In the genomic region with DNA sequence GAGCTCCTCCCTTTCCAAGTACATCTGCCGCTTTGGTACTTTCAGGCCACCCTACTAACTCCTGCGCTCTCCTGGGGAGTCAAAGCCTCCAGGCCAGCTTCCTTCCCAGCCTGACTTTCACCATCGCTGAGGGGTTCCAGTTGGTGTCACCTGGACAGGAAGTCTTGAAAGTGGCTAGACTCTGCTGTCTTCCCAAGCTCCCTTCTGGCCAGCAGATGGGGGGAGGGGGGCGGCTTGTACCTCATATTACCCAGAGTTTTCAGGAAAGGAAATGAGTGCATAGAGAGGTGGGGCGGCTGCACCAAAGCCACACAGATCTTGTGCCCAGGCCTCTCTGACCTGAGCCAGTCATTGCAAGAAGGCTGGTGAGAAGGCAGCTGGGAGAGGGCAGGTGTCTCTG, we compare ENCODE assay signal across 11 mouse cellular contexts. TPM values are rescaled to one million over a fixed set of nuclear protein-coding genes. Genes with fewer than 3 reads are reported as not detected.
A peak's percentile ranks its signal among the peaks of the same experiment; 100 is the strongest.
DNase-seq lines count a peak whose midpoint lies in the region; ATAC-seq and TF ChIP-seq lines count a peak whose summit lies in the region.
"Had no signal": no experiment of that assay in that cellular context is flagged by ENCODE, and none has a peak within 500 bp of the region (broad histone marks: within the 10 kb centered on the region; RNA-seq: fewer than 3 reads in every experiment).

No protein-coding gene starts in this region.

- WGBS in heart, embryonic 14.5 days, result 18% methylated on average over 5 of the region's 5 CpGs
- 11% methylated on average over 5 of the region's 5 CpGs for WGBS in hindbrain, embryonic 12.5 days
- WGBS in liver, postnatal 0 days (ENCODE audit: insufficient replicate concordance), result 30% methylated on average over 5 of the region's 5 CpGs

- H3K4me3 ChIP-seq in heart, embryonic 14.5 days (ENCODE audit: control insufficient read depth in 1 of 2, insufficient read depth in 1 of 2, low read depth in 1 of 2, low read length in 2 of 2), result peak overlapping the region; percentile 31 to 58; a peak in 2 of 4 replicates
- H3K4me3 ChIP-seq in bone marrow macrophage, adult 2 months (ENCODE audit: insufficient read depth, low read length), result peak overlapping the region; percentile 47; the same call in 1 of the 2 replicates
- peak overlapping the region; percentile 58 for H3K4me3 ChIP-seq in hindbrain, embryonic 12.5 days
- H3K4me3 ChIP-seq in liver, postnatal 0 days (ENCODE audit: low read depth, low read length), result peak overlapping the region; percentile 27

- intact Hi-C loops in heart, postnatal 25 days (cut with DNase I), result no loop called here
- intact Hi-C loops in left cerebral cortex, postnatal 25 days (cut with DNase I), result no loop called here

- H3K4me2 ChIP-seq in heart, embryonic 14.5 days (ENCODE audit: low read length), result peak overlapping the region; percentile 63
- peak overlapping the region; percentile 95 for H3K4me2 ChIP-seq in hindbrain, embryonic 12.5 days (replicated peaks)
- H3K4me2 ChIP-seq in liver, postnatal 0 days (ENCODE audit: low read depth, low read length), result peak overlapping the region; percentile 51

- peak overlapping the region; percentile 28; the same call in 1 of the 2 replicates for H3K9ac ChIP-seq in heart, embryonic 14.5 days (ENCODE audit: low read length)
- H3K9ac ChIP-seq in hindbrain, embryonic 12.5 days, result peak overlapping the region; percentile 33
- 0 out of 2 replicates have a peak overlapping the region, but pooled peaks have one; percentile 18 for H3K9ac ChIP-seq in liver, postnatal 0 days (replicated peaks)

- no peak overlapping the region for H3K27ac ChIP-seq in heart, embryonic 14.5 days (replicated peaks in 1 of 2; ENCODE audit: control insufficient read depth in 1 of 2, insufficient read depth in 1 of 2, low read depth in 2 of 2, low read length in 2 of 2)
- no peak overlapping the region for H3K27ac ChIP-seq in bone marrow macrophage, adult 2 months (ENCODE audit: insufficient read depth, low read depth, low read length)
- H3K27ac ChIP-seq in hindbrain, embryonic 12.5 days, result 0 out of 2 replicates have a peak overlapping the region, but pooled peaks have one; percentile 52
- H3K27ac ChIP-seq in liver, postnatal 0 days (ENCODE audit: low read depth), result no peak overlapping the region
- H3K27ac ChIP-seq: macrophage had no signal

- no peaks in the 10 kb centered on the region for H3K9me3 ChIP-seq in heart, embryonic 14.5 days (ENCODE audit: control insufficient read depth, low read length)
- no peaks in the 10 kb centered on the region for H3K9me3 ChIP-seq in hindbrain, embryonic 12.5 days (replicated peaks)
- no peaks in the 10 kb centered on the region for H3K9me3 ChIP-seq in liver, postnatal 0 days (ENCODE audit: low read length)

- TF ChIP-seq EP300 in liver, postnatal 0 days (IDR thresholded peaks at IDR 0.05; ENCODE audit: low read depth), result no peak

- H3K4me1 ChIP-seq in heart, embryonic 14.5 days (ENCODE audit: control insufficient read depth in 2 of 2, insufficient read depth in 2 of 2, low read length in 2 of 2), result peaks cover 17 to 30% of the 10 kb centered on the region in 2 experiments
- no peaks in the 10 kb centered on the region for H3K4me1 ChIP-seq in bone marrow macrophage, adult 2 months (ENCODE audit: control insufficient read depth, insufficient read depth, low read length)
- peaks cover 33% of the 10 kb centered on the region for H3K4me1 ChIP-seq in hindbrain, embryonic 12.5 days
- peaks cover 26% of the 10 kb centered on the region for H3K4me1 ChIP-seq in liver, postnatal 0 days (ENCODE audit: insufficient read depth)

- TF ChIP-seq POLR2A in bone marrow macrophage, adult 2 months (IDR thresholded peaks at IDR 0.05; ENCODE audit: borderline replicate concordance, low read depth, low read length), result no peak

- no peak for DNase-seq in heart, postnatal 25 days (ENCODE audit: low spot score)
- no peak for DNase-seq in liver, postnatal 0 days
- no peak for DNase-seq in adrenal gland, adult (ENCODE audit: inconsistent age in 2 of 2, low spot score in 1 of 2)
- no peak for DNase-seq in left cerebral cortex, postnatal 25 days (ENCODE audit: low spot score in 2 of 2)
- no peak for DNase-seq in urinary bladder, postnatal 36 days (ENCODE audit: low spot score in 2 of 2)

- H3K36me3 ChIP-seq in heart, embryonic 14.5 days (ENCODE audit: control insufficient read depth, insufficient read depth, low read length), result peaks cover 8% of the 10 kb centered on the region
- H3K36me3 ChIP-seq in hindbrain, embryonic 12.5 days, result peaks cover 5% of the 10 kb centered on the region
- H3K36me3 ChIP-seq in liver, postnatal 0 days (replicated peaks; ENCODE audit: insufficient read depth, low read length), result no peaks in the 10 kb centered on the region; the same call in none of the 2 replicates

- no peak for ATAC-seq in heart, embryonic 14.5 days (ENCODE audit: insufficient number of reproducible peaks, insufficient read depth, low FRiP score, low read depth)
- no peak for ATAC-seq in hindbrain, embryonic 12.5 days (ENCODE audit: low FRiP score)
- no peak for ATAC-seq in liver, postnatal 0 days
- ATAC-seq: activated CD4-positive, CD25-positive, alpha-beta regulatory T cell, adult 4 months; inflammation-experienced regulatory T-cells, adult 6 months had no signal

- no peak for TF ChIP-seq CTCF in bone marrow macrophage, adult 2 months (IDR thresholded peaks at IDR 0.05; ENCODE audit: low read depth, low read length)
- TF ChIP-seq CTCF in liver, postnatal 0 days (IDR thresholded peaks at IDR 0.05; ENCODE audit: low read depth), result no peak

- H3K27me3 ChIP-seq in heart, embryonic 14.5 days (ENCODE audit: control insufficient read depth, insufficient read depth, low read length), result peaks cover 40% of the 10 kb centered on the region
- peaks cover 71% of the 10 kb centered on the region for H3K27me3 ChIP-seq in hindbrain, embryonic 12.5 days
- peaks cover 31% of the 10 kb centered on the region for H3K27me3 ChIP-seq in liver, postnatal 0 days (ENCODE audit: insufficient read depth, low read length)

RNA-seq across cellular contexts. Expression of gene Kif17, which starts 2.0 kb away (rescaled TPM):
- polyA plus RNA-seq in heart, embryonic 14.5 days (2014; fragmentation: Nextera tagmentation; extraction: Ambion mirVana), result 0.16 and 0.58 TPM in 2 replicates
- total RNA-seq in heart, postnatal 25 days (2021), result under 1 TPM; 0.13 to 0.22 TPM
- polyA plus RNA-seq in bone marrow macrophage, adult 2 months (2012; ENCODE audit: insufficient read depth, insufficient read length, missing spikeins), result not detected in 2 replicates
- polyA plus RNA-seq in hindbrain, embryonic 12.5 days (2016; fragmentation: Nextera tagmentation; extraction: Ambion mirVana), result 1.4 and 1.5 TPM in 2 replicates
- polyA plus RNA-seq in liver, postnatal 0 days (2015; fragmentation: Nextera tagmentation; extraction: Ambion mirVana), result 0.07 and 0.08 TPM in 2 replicates
- 10 to 100 TPM; 23.7 to 25.1 TPM for total RNA-seq in left cerebral cortex, postnatal 25 days (2021)
- polyA plus RNA-seq: activated CD4-positive, CD25-positive, alpha-beta regulatory T cell, adult 4 months; inflammation-experienced regulatory T-cells, adult 6 months; macrophage had no signal

RNA-seq across cellular contexts. Expression of gene Sh2d5, which starts 2.0 kb away (rescaled TPM):
- 0.19 and 0.34 TPM in 2 replicates for polyA plus RNA-seq in heart, embryonic 14.5 days (2014; fragmentation: Nextera tagmentation; extraction: Ambion mirVana)
- under 1 TPM in 1 of 2 experiments, not detected in 1; 0.25 TPM for total RNA-seq in heart, postnatal 25 days (2021)
- polyA plus RNA-seq in bone marrow macrophage, adult 2 months (2012; ENCODE audit: insufficient read depth, insufficient read length, missing spikeins), result 0.16 TPM in 1 of 2 replicates, not detected in the other
- 5.3 and 5.4 TPM in 2 replicates for polyA plus RNA-seq in hindbrain, embryonic 12.5 days (2016; fragmentation: Nextera tagmentation; extraction: Ambion mirVana)
- 0.40 and 0.51 TPM in 2 replicates for polyA plus RNA-seq in liver, postnatal 0 days (2015; fragmentation: Nextera tagmentation; extraction: Ambion mirVana)
- 10 to 100 TPM; 60.0 to 68.4 TPM for total RNA-seq in left cerebral cortex, postnatal 25 days (2021)

RNA-seq across cellular contexts. Expression of gene Hp1bp3, which starts 36.1 kb away (rescaled TPM):
- polyA plus RNA-seq in heart, embryonic 14.5 days (2014; fragmentation: Nextera tagmentation; extraction: Ambion mirVana), result 103 and 108 TPM in 2 replicates
- 10 to 100 TPM; 80.9 to 81.8 TPM for total RNA-seq in heart, postnatal 25 days (2021)
- polyA plus RNA-seq in bone marrow macrophage, adult 2 months (2012; ENCODE audit: insufficient read depth, insufficient read length, missing spikeins), result 141 TPM in 2 replicates
- 202 and 220 TPM in 2 replicates for polyA plus RNA-seq in hindbrain, embryonic 12.5 days (2016; fragmentation: Nextera tagmentation; extraction: Ambion mirVana)
- polyA plus RNA-seq in liver, postnatal 0 days (2015; fragmentation: Nextera tagmentation; extraction: Ambion mirVana), result 35.1 and 43.6 TPM in 2 replicates
- total RNA-seq in left cerebral cortex, postnatal 25 days (2021), result 100 to 1,000 TPM; 169 to 180 TPM

RNA-seq across cellular contexts. Expression of gene Ddost, which starts 52.3 kb away (rescaled TPM):
- polyA plus RNA-seq in heart, embryonic 14.5 days (2014; fragmentation: Nextera tagmentation; extraction: Ambion mirVana), result 267 and 277 TPM in 2 replicates
- total RNA-seq in heart, postnatal 25 days (2021), result 10 to 100 TPM; 63.6 to 68.4 TPM
- 112 and 119 TPM in 2 replicates for polyA plus RNA-seq in bone marrow macrophage, adult 2 months (2012; ENCODE audit: insufficient read depth, insufficient read length, missing spikeins)
- polyA plus RNA-seq in hindbrain, embryonic 12.5 days (2016; fragmentation: Nextera tagmentation; extraction: Ambion mirVana), result 243 and 250 TPM in 2 replicates
- polyA plus RNA-seq in liver, postnatal 0 days (2015; fragmentation: Nextera tagmentation; extraction: Ambion mirVana), result 102 and 111 TPM in 2 replicates
- 10 to 100 TPM; 94.8 to 96.3 TPM for total RNA-seq in left cerebral cortex, postnatal 25 days (2021)
